Mouse (Mus musculus) ES-E14 (cell line): ENCODE measurements around the gene Dok3. TPM values are rescaled to one million over a fixed set of nuclear protein-coding genes. Genes with fewer than 3 reads are reported as not detected.

ENCODE experiments used
- DNase-seq: peaks from one replicate; pipeline ENCODE4 v3.0.0-alpha.2; 2013; ENCODE audit warnings: low read depth, low spot score
- H3K27ac ChIP-seq: 2 replicates; pipeline ENCODE4 v1.5.1; 2012; ENCODE audit warnings: low read depth, mild to moderate bottlenecking, low read length, moderate library complexity, mixed read lengths; ENCODE audit not compliant: poor library complexity, insufficient read depth, severe bottlenecking
- H3K36me3 ChIP-seq: 2 replicates; pipeline ENCODE4 v1.6.1; 2012; ENCODE audit warnings: mild to moderate bottlenecking, low read length, moderate library complexity, mixed read lengths; ENCODE audit not compliant: control insufficient read depth, poor library complexity, insufficient read depth, severe bottlenecking
- H3K4me1 ChIP-seq, 2 experiments: fragments of 150-350 bp in 1 of 2; sonication (generic) in 1 of 2; 2 replicates each; pipeline ENCODE4 v1.6.1; 2012; ENCODE audit warnings: low read length in 2 of 2, mild to moderate bottlenecking in 1 of 2, mixed read lengths in 1 of 2; ENCODE audit not compliant: control insufficient read depth in 2 of 2, insufficient read depth in 2 of 2, poor library complexity in 1 of 2
- H3K4me3 ChIP-seq, 2 experiments: fragments of 150-350 bp in 1 of 2; sonication (generic) in 1 of 2; 2 replicates each; pipeline ENCODE4 v1.5.1; 2012; ENCODE audit warnings: low read length in 2 of 2, low read depth in 1 of 2, mild to moderate bottlenecking in 1 of 2, mixed read lengths in 1 of 2; ENCODE audit not compliant: insufficient read depth in 1 of 2, poor library complexity in 1 of 2, severe bottlenecking in 1 of 2
- H3K9ac ChIP-seq: 2 replicates; pipeline ENCODE4 v1.6.1; 2012; ENCODE audit warnings: low read depth, mild to moderate bottlenecking, low read length, mixed read lengths; ENCODE audit not compliant: poor library complexity, insufficient read depth, severe bottlenecking
- H3K9me3 ChIP-seq: fragments of 150-350 bp; sonication (generic); 2 replicates; pipeline ENCODE4 v1.6.1; 2012; ENCODE audit warnings: low read depth, mild to moderate bottlenecking, low read length; ENCODE audit not compliant: control insufficient read depth, insufficient read depth
- CHD2 ChIP-seq: IDR thresholded peaks from 2 replicates; pipeline ENCODE4 v1.6.1; 2014; ENCODE audit warnings: mild to moderate bottlenecking, low read depth, low read length, inconsistent platforms
- HCFC1 ChIP-seq: IDR thresholded peaks from 2 replicates; pipeline ENCODE4 v1.6.1; 2012; ENCODE audit warnings: low read length, inconsistent platforms, borderline replicate concordance; ENCODE audit not compliant: insufficient read depth
- MAFK ChIP-seq: IDR thresholded peaks from 2 replicates; pipeline ENCODE4 v1.6.1; 2014; ENCODE audit warnings: mild to moderate bottlenecking, low read depth, low read length, inconsistent platforms; ENCODE audit not compliant: insufficient read depth
- ZC3H11A ChIP-seq: IDR thresholded peaks from 2 replicates; pipeline ENCODE4 v1.6.1; 2012; ENCODE audit warnings: low read depth, mild to moderate bottlenecking, inconsistent platforms, low read length, borderline replicate concordance
- ZNF384 ChIP-seq: IDR thresholded peaks from 2 replicates; pipeline ENCODE4 v1.6.1; 2012; ENCODE audit warnings: low read depth, low read length, inconsistent platforms
- in situ Hi-C, 2 experiments: fragments of 600-800 bp; cut with MboI; formaldehyde crosslinking; loops; one replicate each; pipeline ENCODE4 v1.15.1; 2025; ENCODE audit warnings: low sequenced_read_pairs in 2 of 2, inconsistent platforms in 1 of 2; ENCODE audit not compliant: unreplicated experiment in 2 of 2
- total RNA-seq: library from RNA; depleted of rRNA; stranded (reverse); fragments of 300-350 nt; gene quantifications from 2 replicates; pipeline ENCODE4 v1.2.3, GENCODE M21; 2012

Gene Dok3
- total RNA-seq, 1 experiment = 0.98 TPM

- Histone ChIP-seq H3K36me3 (peaks cover 16% of the 10 kb centered on the region; the same call in 1 of the 2 replicates), H3K9me3 (no peaks in the 10 kb centered on the region), H3K4me3 (no peak overlapping the region), H3K27ac (no peak overlapping the region), H3K4me1 (peaks cover 1 to 24% of the 10 kb centered on the region in 2 experiments; a peak in 1 of 4 replicates), H3K9ac (no peak overlapping the region)
- DNase-seq = no peak
- in situ Hi-C loops = no loop called here
- TF ChIP-seq CHD2 (no peak), MAFK (no peak), ZC3H11A (no peak), HCFC1 (no peak), ZNF384 (no peak)
Observed at GRCm38 (mm10) chr13:55494883-55495621, 34.0 kb downstream of the Dok3 start.

GRCm38 (mm10) chr13:55494257-55494656, 34.8 kb downstream of the Dok3 start:
- no peaks in the 10 kb centered on the region for H3K9me3 ChIP-seq
- no peak overlapping the region for H3K27ac ChIP-seq
- in situ Hi-C loops = no loop called here
- H3K36me3 ChIP-seq = peaks cover 16% of the 10 kb centered on the region; the same call in 1 of the 2 replicates
- H3K9ac ChIP-seq = no peak overlapping the region
- no peak overlapping the region for H3K4me3 ChIP-seq
- no peak for TF ChIP-seq ZNF384
- no peak for TF ChIP-seq CHD2
- TF ChIP-seq ZC3H11A = no peak
- TF ChIP-seq MAFK = no peak
- TF ChIP-seq HCFC1 = no peak
- DNase-seq = no peak
- H3K4me1 ChIP-seq = peaks cover 1 to 26% of the 10 kb centered on the region in 2 experiments; a peak in 1 of 4 replicates

DNA sequence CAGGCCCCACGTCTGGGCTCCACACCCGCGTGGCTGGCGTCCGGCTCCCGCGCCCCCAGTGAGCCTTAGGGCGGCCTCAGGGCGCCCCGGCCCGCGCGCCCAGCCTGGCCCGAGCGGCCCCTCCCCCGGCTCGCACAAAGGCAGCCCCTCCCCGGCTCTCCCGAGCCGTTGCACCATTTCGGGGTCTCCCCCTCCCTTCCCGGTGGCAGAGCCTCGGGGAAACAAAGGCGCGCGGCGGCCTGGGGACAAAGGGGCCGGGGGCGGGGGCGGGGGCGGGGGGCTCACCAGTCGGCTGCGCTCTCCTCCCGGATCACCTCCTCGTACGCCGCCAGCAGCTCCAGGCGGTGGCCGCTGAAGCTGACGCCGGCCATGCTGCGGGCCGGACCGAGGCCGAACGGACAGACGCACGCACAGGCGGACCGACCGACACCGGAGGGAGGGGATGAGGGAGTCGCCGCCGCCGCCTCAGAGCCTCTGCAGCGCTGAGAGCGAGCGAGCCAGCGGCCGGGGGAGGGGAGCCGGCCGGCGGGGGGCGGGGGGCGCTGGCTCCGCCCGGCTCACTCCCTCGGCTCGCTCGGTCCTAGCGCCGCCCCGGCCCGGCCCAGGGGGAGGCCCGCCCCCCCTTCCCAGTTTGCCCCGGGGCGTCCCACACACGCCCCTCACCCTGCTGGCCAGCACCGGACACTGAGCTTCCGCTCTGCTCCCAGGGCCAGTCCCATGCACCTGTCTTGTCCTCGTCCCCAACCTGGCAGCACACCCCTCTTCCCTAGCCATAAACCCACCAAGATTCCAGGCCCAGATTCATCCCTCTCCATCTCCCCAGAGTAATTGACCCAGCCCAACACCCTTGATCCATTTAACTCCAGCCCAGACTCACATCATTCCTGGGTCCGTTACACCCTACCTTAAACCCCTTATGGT, 41.3 kb downstream of the Dok3 start, which contains the start of gene Dbn1:
Gene Dbn1, minus strand, starts transcription at position 534 of the 921 bp plus-strand sequence.
- Histone ChIP-seq H3K4me1 (peaks cover 3 to 8% of the 10 kb centered on the region in 2 experiments; a peak in 2 of 4 replicates), H3K9me3 (no peaks in the 10 kb centered on the region), H3K27ac (no peak within 1 kb of the TSS), H3K36me3 (no peaks in the 10 kb centered on the region), H3K4me3 (peak within 1 kb of the TSS; percentile 78 to 94), H3K9ac (peak within 1 kb of the TSS; percentile 79)
- TF ChIP-seq CHD2 = no peak
- no peak for TF ChIP-seq ZC3H11A
- TF ChIP-seq HCFC1 = no peak
- no peak for TF ChIP-seq MAFK
- TF ChIP-seq ZNF384 = no peak
- in situ Hi-C loops = no loop called here
- DNase-seq = no peak

DNA sequence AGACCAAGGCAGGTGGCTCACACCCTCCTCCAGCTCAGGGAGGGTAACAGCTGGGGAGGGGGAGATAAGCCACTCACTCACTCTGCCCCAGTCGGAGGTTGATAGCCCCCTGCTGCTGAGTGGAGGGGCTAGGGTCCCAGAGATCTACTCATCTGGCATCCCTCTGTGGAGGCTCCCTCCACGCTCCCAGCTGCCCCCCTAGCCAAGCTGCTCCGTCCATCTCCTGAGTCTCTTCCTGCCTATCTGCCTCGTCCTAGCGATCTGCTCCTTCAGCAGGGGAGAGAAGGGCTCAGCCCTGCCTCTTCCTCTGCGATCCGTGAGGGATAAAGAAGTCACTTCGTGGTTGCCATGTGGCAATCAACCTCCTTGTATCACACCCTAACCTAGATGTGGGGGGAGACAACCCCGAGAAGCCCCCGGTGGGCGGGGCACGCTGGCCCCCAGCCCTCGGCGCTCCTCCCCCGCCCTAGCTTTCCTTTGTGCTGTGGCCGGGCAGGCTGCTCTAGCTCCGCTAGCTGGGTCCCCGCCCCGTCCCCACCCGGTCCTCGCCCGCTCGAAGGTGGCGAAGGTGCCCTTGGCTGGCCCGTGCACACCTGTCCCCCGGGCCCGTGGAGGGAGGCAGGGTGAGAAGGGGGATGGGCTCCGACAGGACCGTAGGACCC, 42.0 kb downstream of the Dok3 start:
- no peak for DNase-seq
- no peak overlapping the region for H3K27ac ChIP-seq
- H3K4me1 ChIP-seq = peaks cover 3 to 8% of the 10 kb centered on the region in 2 experiments; a peak in 2 of 4 replicates

More for the DNA sequence above, 42.0 kb downstream of the Dok3 start:
- H3K9ac ChIP-seq = peak overlapping the region; percentile 75
- in situ Hi-C loops = no loop called here
- H3K36me3 ChIP-seq = no peaks in the 10 kb centered on the region
- no peak for TF ChIP-seq ZNF384
- peak overlapping the region; percentile 78 to 94 for H3K4me3 ChIP-seq
- H3K9me3 ChIP-seq = no peaks in the 10 kb centered on the region
